Mouse (Mus musculus): ENCODE measurements around the gene Usp36. TPM values are rescaled to one million over a fixed set of nuclear protein-coding genes. Genes with fewer than 3 reads are reported as not detected.

Usp36 gene
- polyA plus RNA-seq, 1 experiment from 2014 or later, result 13.5 TPM

GRCm38 (mm10) chr11:118236520-118237190 lies 53.4 kb downstream of the Usp36 start:
- 56% methylated on average over 6 of the region's 6 CpGs for WGBS
- H3K4me3 ChIP-seq (ENCODE audit: low read length), result no peak overlapping the region
- ATAC-seq (replicated peaks; ENCODE audit: extremely low read depth, insufficient read depth, low FRiP score), result peak; percentile 47
- no peaks in the 10 kb centered on the region for H3K36me3 ChIP-seq (ENCODE audit: control insufficient read depth, insufficient read depth)
- no peak overlapping the region for H3K4me2 ChIP-seq (ENCODE audit: low read depth, low read length)
- H3K4me1 ChIP-seq (ENCODE audit: control insufficient read depth, insufficient read depth, low read length), result peaks cover 56% of the 10 kb centered on the region
- H3K9ac ChIP-seq (ENCODE audit: low read length), result no peak overlapping the region
- H3K27me3 ChIP-seq (ENCODE audit: control insufficient read depth, insufficient read depth, low read length), result no peaks in the 10 kb centered on the region
- peak overlapping the region; percentile 78 for H3K27ac ChIP-seq (ENCODE audit: low read length)
- no peaks in the 10 kb centered on the region for H3K9me3 ChIP-seq (replicated peaks; ENCODE audit: control insufficient read depth, low read length)

GRCm38 (mm10) chr11:118234929-118235328 lies 55.1 kb downstream of the Usp36 start:
- Histone ChIP-seq H3K9me3 (replicated peaks; ENCODE audit: control insufficient read depth, low read length) (no peaks in the 10 kb centered on the region), H3K27me3 (ENCODE audit: control insufficient read depth, insufficient read depth, low read length) (no peaks in the 10 kb centered on the region), H3K9ac (ENCODE audit: low read length) (no peak overlapping the region), H3K27ac (ENCODE audit: low read length) (peak overlapping the region; percentile 54), H3K36me3 (ENCODE audit: control insufficient read depth, insufficient read depth) (no peaks in the 10 kb centered on the region), H3K4me3 (ENCODE audit: low read length) (no peak overlapping the region), H3K4me1 (ENCODE audit: control insufficient read depth, insufficient read depth, low read length) (peaks cover 44% of the 10 kb centered on the region), H3K4me2 (ENCODE audit: low read depth, low read length) (no peak overlapping the region)
- no peak for ATAC-seq (replicated peaks; ENCODE audit: extremely low read depth, insufficient read depth, low FRiP score)
- WGBS, result 67% methylated on average over 7 of the region's 7 CpGs

GRCm38 (mm10) chr11:118234500-118234899 lies 55.5 kb downstream of the Usp36 start:
- no peak overlapping the region for H3K9ac ChIP-seq (ENCODE audit: low read length)
- no peaks in the 10 kb centered on the region for H3K36me3 ChIP-seq (ENCODE audit: control insufficient read depth, insufficient read depth)
- WGBS, result 63% methylated on average over 6 of the region's 6 CpGs
- H3K4me2 ChIP-seq (ENCODE audit: low read depth, low read length), result no peak overlapping the region
- peaks cover 40% of the 10 kb centered on the region for H3K4me1 ChIP-seq (ENCODE audit: control insufficient read depth, insufficient read depth, low read length)
- peak overlapping the region; percentile 54 for H3K27ac ChIP-seq (ENCODE audit: low read length)
- no peaks in the 10 kb centered on the region for H3K27me3 ChIP-seq (ENCODE audit: control insufficient read depth, insufficient read depth, low read length)
- ATAC-seq (replicated peaks; ENCODE audit: extremely low read depth, insufficient read depth, low FRiP score), result no peak
- H3K4me3 ChIP-seq (ENCODE audit: low read length), result no peak overlapping the region
- no peaks in the 10 kb centered on the region for H3K9me3 ChIP-seq (replicated peaks; ENCODE audit: control insufficient read depth, low read length)

GRCm38 (mm10) chr11:118233924-118234323 lies 56.1 kb downstream of the Usp36 start:
- no peaks in the 10 kb centered on the region for H3K27me3 ChIP-seq (ENCODE audit: control insufficient read depth, insufficient read depth, low read length)
- no peaks in the 10 kb centered on the region for H3K9me3 ChIP-seq (replicated peaks; ENCODE audit: control insufficient read depth, low read length)
- peaks cover 35% of the 10 kb centered on the region for H3K4me1 ChIP-seq (ENCODE audit: control insufficient read depth, insufficient read depth, low read length)
- 57% methylated on average over 3 of the region's 3 CpGs for WGBS
- no peaks in the 10 kb centered on the region for H3K36me3 ChIP-seq (ENCODE audit: control insufficient read depth, insufficient read depth)
- no peak overlapping the region for H3K4me3 ChIP-seq (ENCODE audit: low read length)
- no peak overlapping the region for H3K4me2 ChIP-seq (ENCODE audit: low read depth, low read length)
- H3K9ac ChIP-seq (ENCODE audit: low read length), result no peak overlapping the region
- no peak for ATAC-seq (replicated peaks; ENCODE audit: extremely low read depth, insufficient read depth, low FRiP score)
- H3K27ac ChIP-seq (ENCODE audit: low read length), result no peak overlapping the region

- ATAC-seq (replicated peaks; ENCODE audit: extremely low read depth, insufficient read depth, low FRiP score), result peak; percentile 69; the same call in 1 of the 2 replicates
- H3K4me2 ChIP-seq (ENCODE audit: low read depth, low read length), result peak overlapping the region; percentile 14; the same call in 1 of the 2 replicates
- H3K4me3 ChIP-seq (ENCODE audit: low read length), result no peak overlapping the region
- H3K9ac ChIP-seq (ENCODE audit: low read length), result no peak overlapping the region
- H3K27me3 ChIP-seq (ENCODE audit: control insufficient read depth, insufficient read depth, low read length), result no peaks in the 10 kb centered on the region
- no peaks in the 10 kb centered on the region for H3K36me3 ChIP-seq (ENCODE audit: control insufficient read depth, insufficient read depth)
- 0 out of 2 replicates have a peak overlapping the region, but pooled peaks have one; percentile 7 for H3K27ac ChIP-seq (ENCODE audit: low read length)
- H3K9me3 ChIP-seq (replicated peaks; ENCODE audit: control insufficient read depth, low read length), result no peaks in the 10 kb centered on the region
- peaks cover 37% of the 10 kb centered on the region for H3K4me1 ChIP-seq (ENCODE audit: control insufficient read depth, insufficient read depth, low read length)
- 44% methylated on average over 7 of the region's 7 CpGs for WGBS
Observed at GRCm38 (mm10) chr11:118232314-118232831, 57.7 kb downstream of the Usp36 start.

GRCm38 (mm10) chr11:118229941-118230340 lies 60.1 kb downstream of the Usp36 start:
- no peaks in the 10 kb centered on the region for H3K9me3 ChIP-seq (replicated peaks; ENCODE audit: control insufficient read depth, low read length)
- peaks cover 39% of the 10 kb centered on the region for H3K4me1 ChIP-seq (ENCODE audit: control insufficient read depth, insufficient read depth, low read length)
- WGBS, result 86% methylated on average over 5 of the region's 5 CpGs
- H3K27me3 ChIP-seq (ENCODE audit: control insufficient read depth, insufficient read depth, low read length), result no peaks in the 10 kb centered on the region
- no peaks in the 10 kb centered on the region for H3K36me3 ChIP-seq (ENCODE audit: control insufficient read depth, insufficient read depth)
- ATAC-seq (replicated peaks; ENCODE audit: extremely low read depth, insufficient read depth, low FRiP score), result no peak
- no peak overlapping the region for H3K4me2 ChIP-seq (ENCODE audit: low read depth, low read length)
- no peak overlapping the region for H3K4me3 ChIP-seq (ENCODE audit: low read length)
- H3K9ac ChIP-seq (ENCODE audit: low read length), result no peak overlapping the region
- no peak overlapping the region for H3K27ac ChIP-seq (ENCODE audit: low read length)

- no peak overlapping the region for H3K4me3 ChIP-seq (ENCODE audit: low read length)
Observed at GRCm38 (mm10) chr11:118227650-118228049, 62.4 kb downstream of the Usp36 start.

GRCm38 (mm10) chr11:118226850-118227249 lies 63.2 kb downstream of the Usp36 start:
- H3K4me1 ChIP-seq (ENCODE audit: control insufficient read depth, insufficient read depth, low read length), result peaks cover 34% of the 10 kb centered on the region
- H3K27ac ChIP-seq (ENCODE audit: low read length), result no peak overlapping the region
- WGBS, result 78% methylated on average over 7 of the region's 7 CpGs

More at GRCm38 (mm10) chr11:118227650-118228049, 62.4 kb downstream of the Usp36 start:
- peaks cover 38% of the 10 kb centered on the region for H3K4me1 ChIP-seq (ENCODE audit: control insufficient read depth, insufficient read depth, low read length)
- no peak for ATAC-seq (replicated peaks; ENCODE audit: extremely low read depth, insufficient read depth, low FRiP score)
- no peak overlapping the region for H3K4me2 ChIP-seq (ENCODE audit: low read depth, low read length)
- no peaks in the 10 kb centered on the region for H3K36me3 ChIP-seq (ENCODE audit: control insufficient read depth, insufficient read depth)
- no peaks in the 10 kb centered on the region for H3K9me3 ChIP-seq (replicated peaks; ENCODE audit: control insufficient read depth, low read length)
- no peak overlapping the region for H3K9ac ChIP-seq (ENCODE audit: low read length)
- H3K27ac ChIP-seq (ENCODE audit: low read length), result no peak overlapping the region
- 64% methylated on average over 7 of the region's 7 CpGs for whole genome bisulfite sequencing
- H3K27me3 ChIP-seq (ENCODE audit: control insufficient read depth, insufficient read depth, low read length), result no peaks in the 10 kb centered on the region

GRCm38 (mm10) chr11:118225862-118226261 lies 64.2 kb downstream of the Usp36 start:
- Histone ChIP-seq H3K4me1 (ENCODE audit: control insufficient read depth, insufficient read depth, low read length) (peaks cover 36% of the 10 kb centered on the region), H3K9me3 (replicated peaks; ENCODE audit: control insufficient read depth, low read length) (no peaks in the 10 kb centered on the region), H3K9ac (ENCODE audit: low read length) (peak overlapping the region; percentile 30; the same call in 1 of the 2 replicates), H3K27ac (ENCODE audit: low read length) (peak overlapping the region; percentile 41; the same call in 1 of the 2 replicates), H3K36me3 (ENCODE audit: control insufficient read depth, insufficient read depth) (no peaks in the 10 kb centered on the region), H3K27me3 (ENCODE audit: control insufficient read depth, insufficient read depth, low read length) (no peaks in the 10 kb centered on the region), H3K4me3 (ENCODE audit: low read length) (no peak overlapping the region), H3K4me2 (ENCODE audit: low read depth, low read length) (no peak overlapping the region)
- WGBS, result 59% methylated on average over 1 of the region's 1 CpGs
- ATAC-seq (replicated peaks; ENCODE audit: extremely low read depth, insufficient read depth, low FRiP score), result no peak

More at GRCm38 (mm10) chr11:118226850-118227249, 63.2 kb downstream of the Usp36 start:
- Histone ChIP-seq H3K4me3 (ENCODE audit: low read length) (no peak overlapping the region), H3K36me3 (ENCODE audit: control insufficient read depth, insufficient read depth) (no peaks in the 10 kb centered on the region), H3K9me3 (replicated peaks; ENCODE audit: control insufficient read depth, low read length) (no peaks in the 10 kb centered on the region), H3K4me2 (ENCODE audit: low read depth, low read length) (no peak overlapping the region), H3K9ac (ENCODE audit: low read length) (no peak overlapping the region), H3K27me3 (ENCODE audit: control insufficient read depth, insufficient read depth, low read length) (no peaks in the 10 kb centered on the region)
- no peak for ATAC-seq (replicated peaks; ENCODE audit: extremely low read depth, insufficient read depth, low FRiP score)
